Mouse (Mus musculus): ENCODE data around the gene Crocc. TPM values are rescaled to one million over a fixed set of nuclear protein-coding genes. Genes with fewer than 3 reads are reported as not detected.

Gene Crocc
- polyA plus RNA-seq, 1 experiment from 2014 or later, result 5.1 TPM

- H3K27ac ChIP-seq (replicated peaks; ENCODE audit: low read depth, low read length), result no peak overlapping the region
- no peaks in the 10 kb centered on the region for H3K36me3 ChIP-seq (ENCODE audit: control insufficient read depth, insufficient read depth, low read length)
- no peak overlapping the region for H3K4me2 ChIP-seq (ENCODE audit: low read depth, low read length)
- no peaks in the 10 kb centered on the region for H3K9me3 ChIP-seq (ENCODE audit: control insufficient read depth, low read length)
- DNase-seq (ENCODE audit: low spot score) (no peak), ATAC-seq (ENCODE audit: low read depth) (no peak)
- H3K27me3 ChIP-seq (replicated peaks; ENCODE audit: control insufficient read depth, insufficient read depth, low read length), result no peaks in the 10 kb centered on the region
- H3K4me3 ChIP-seq (ENCODE audit: low read depth, low read length), result no peak overlapping the region
- no peaks in the 10 kb centered on the region for H3K4me1 ChIP-seq (ENCODE audit: control insufficient read depth, insufficient read depth, low read length)
- H3K9ac ChIP-seq (ENCODE audit: low read depth, low read length), result no peak overlapping the region
- 80% methylated on average over 10 of the region's 10 CpGs for WGBS
These were observed 34.7 kb upstream of the Crocc start for GRCm38 (mm10) chr4:141095016-141095415.

DNA sequence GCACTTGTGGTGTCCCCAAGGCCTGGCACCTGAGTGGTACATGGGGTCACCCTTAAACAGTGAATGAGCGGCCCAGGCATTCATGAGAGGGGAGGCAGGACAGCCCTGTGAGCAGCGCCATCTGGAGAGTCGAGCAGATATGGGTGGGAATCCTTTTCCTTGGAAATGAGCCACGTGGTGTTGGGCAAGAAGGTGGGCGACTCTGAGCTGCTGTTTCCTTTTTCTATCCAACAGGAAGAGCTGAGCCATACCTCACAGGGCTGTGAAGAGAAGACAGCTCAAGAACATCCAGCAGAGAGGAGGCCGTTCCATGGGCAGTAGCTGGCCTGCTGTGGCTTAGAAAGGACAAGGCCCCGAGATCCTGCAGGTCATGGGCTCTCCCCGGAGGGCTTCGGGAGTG, 28.4 kb upstream of the Crocc start:
- H3K4me1 ChIP-seq (ENCODE audit: control insufficient read depth, insufficient read depth, low read length), result no peaks in the 10 kb centered on the region
- H3K4me2 ChIP-seq (ENCODE audit: low read depth, low read length), result no peak overlapping the region
- no peak overlapping the region for H3K4me3 ChIP-seq (ENCODE audit: low read depth, low read length)
- H3K9me3 ChIP-seq (ENCODE audit: control insufficient read depth, low read length), result no peaks in the 10 kb centered on the region
- H3K27ac ChIP-seq (replicated peaks; ENCODE audit: low read depth, low read length), result no peak overlapping the region
- no peak for DNase-seq (ENCODE audit: low spot score)
- no peak for ATAC-seq (ENCODE audit: low read depth)
- no peaks in the 10 kb centered on the region for H3K36me3 ChIP-seq (ENCODE audit: control insufficient read depth, insufficient read depth, low read length)
- no peaks in the 10 kb centered on the region for H3K27me3 ChIP-seq (replicated peaks; ENCODE audit: control insufficient read depth, insufficient read depth, low read length)
- no peak overlapping the region for H3K9ac ChIP-seq (ENCODE audit: low read depth, low read length)
- WGBS, result 71% methylated on average over 9 of the region's 9 CpGs

DNA sequence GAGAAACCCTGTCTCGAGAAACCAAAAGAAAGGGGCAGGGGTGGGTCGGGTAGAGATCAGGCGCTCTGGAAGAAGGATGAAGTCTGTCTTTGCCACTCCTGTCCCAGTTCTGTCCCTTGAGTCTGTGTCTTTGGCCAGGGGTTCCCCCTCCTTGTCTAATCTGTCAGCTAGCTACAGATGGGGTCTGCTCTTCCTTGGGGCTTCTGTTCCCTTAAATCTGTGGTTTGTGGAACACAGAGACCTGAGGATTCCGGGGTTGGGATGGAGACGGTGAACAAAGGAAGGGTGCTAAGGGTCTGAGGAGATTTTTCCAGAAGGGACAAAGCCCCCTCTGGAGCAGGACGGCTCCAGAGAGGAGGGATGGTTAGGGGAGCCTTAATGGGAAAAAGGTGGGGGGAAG, 27.7 kb upstream of the Crocc start, which contains the start of gene Spata21:
TSS of gene Spata21 (plus strand) at position 301 of the 400 bp plus-strand sequence.
- Histone ChIP-seq H3K27ac (replicated peaks; ENCODE audit: low read depth, low read length) (no peak within 1 kb of the TSS), H3K4me3 (ENCODE audit: low read depth, low read length) (no peak within 1 kb of the TSS), H3K4me2 (ENCODE audit: low read depth, low read length) (no peak within 1 kb of the TSS), H3K27me3 (replicated peaks; ENCODE audit: control insufficient read depth, insufficient read depth, low read length) (no peaks in the 10 kb centered on the region), H3K9ac (ENCODE audit: low read depth, low read length) (no peak within 1 kb of the TSS), H3K9me3 (ENCODE audit: control insufficient read depth, low read length) (no peaks in the 10 kb centered on the region), H3K4me1 (ENCODE audit: control insufficient read depth, insufficient read depth, low read length) (no peaks in the 10 kb centered on the region), H3K36me3 (ENCODE audit: control insufficient read depth, insufficient read depth, low read length) (no peaks in the 10 kb centered on the region)
- DNase-seq (ENCODE audit: low spot score) (no peak), ATAC-seq (ENCODE audit: low read depth) (no peak)
- 72% methylated on average over 6 of the region's 6 CpGs for WGBS

DNA sequence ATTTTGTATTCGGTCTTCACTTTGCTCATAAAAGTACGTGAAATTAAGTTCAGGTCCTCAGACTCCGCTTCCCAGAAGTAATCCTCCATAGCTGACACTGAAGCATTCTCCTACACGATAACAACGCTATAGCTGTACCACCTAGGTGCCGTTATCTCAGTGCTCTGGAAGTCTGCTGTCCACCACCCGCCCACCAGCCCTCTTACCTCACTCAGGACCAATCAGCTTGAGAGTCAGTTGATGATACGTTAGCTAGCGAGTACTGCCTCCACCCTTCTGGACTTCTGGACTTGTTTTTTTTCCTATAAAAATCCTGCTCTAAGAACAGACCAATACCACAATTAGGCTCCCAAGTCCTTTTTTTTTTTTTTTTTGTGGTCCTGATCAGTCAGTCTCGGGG, 26.5 kb upstream of the Crocc start:
- H3K9me3 ChIP-seq (ENCODE audit: control insufficient read depth, low read length), result no peaks in the 10 kb centered on the region
- no peaks in the 10 kb centered on the region for H3K27me3 ChIP-seq (replicated peaks; ENCODE audit: control insufficient read depth, insufficient read depth, low read length)
- DNase-seq (ENCODE audit: low spot score), result no peak
- H3K4me2 ChIP-seq (ENCODE audit: low read depth, low read length), result no peak overlapping the region
- ATAC-seq (ENCODE audit: low read depth), result no peak
- no peak overlapping the region for H3K27ac ChIP-seq (replicated peaks; ENCODE audit: low read depth, low read length)
- no peaks in the 10 kb centered on the region for H3K36me3 ChIP-seq (ENCODE audit: control insufficient read depth, insufficient read depth, low read length)
- no peak overlapping the region for H3K9ac ChIP-seq (ENCODE audit: low read depth, low read length)
- H3K4me1 ChIP-seq (ENCODE audit: control insufficient read depth, insufficient read depth, low read length), result no peaks in the 10 kb centered on the region
- H3K4me3 ChIP-seq (ENCODE audit: low read depth, low read length), result no peak overlapping the region
- 74% methylated on average over 10 of the region's 10 CpGs for WGBS

- no peak for ATAC-seq (ENCODE audit: low read depth)
- no peak for DNase-seq (ENCODE audit: low spot score)
- Histone ChIP-seq H3K4me2 (ENCODE audit: low read depth, low read length) (peak overlapping the region; percentile 21; the same call in 1 of the 2 replicates), H3K4me3 (ENCODE audit: low read depth, low read length) (peak overlapping the region; percentile 98), H3K9ac (ENCODE audit: low read depth, low read length) (no peak overlapping the region), H3K27me3 (replicated peaks; ENCODE audit: control insufficient read depth, insufficient read depth, low read length) (no peaks in the 10 kb centered on the region), H3K9me3 (ENCODE audit: control insufficient read depth, low read length) (no peaks in the 10 kb centered on the region), H3K36me3 (ENCODE audit: control insufficient read depth, insufficient read depth, low read length) (peaks cover 16% of the 10 kb centered on the region), H3K27ac (replicated peaks; ENCODE audit: low read depth, low read length) (no peak overlapping the region; the same call in 1 of the 2 replicates), H3K4me1 (ENCODE audit: control insufficient read depth, insufficient read depth, low read length) (peaks cover 7% of the 10 kb centered on the region)
- WGBS, result 74% methylated on average over 18 of the region's 18 CpGs
These were observed 18.3 kb upstream of the Crocc start for GRCm38 (mm10) chr4:141078510-141079137.

DNA sequence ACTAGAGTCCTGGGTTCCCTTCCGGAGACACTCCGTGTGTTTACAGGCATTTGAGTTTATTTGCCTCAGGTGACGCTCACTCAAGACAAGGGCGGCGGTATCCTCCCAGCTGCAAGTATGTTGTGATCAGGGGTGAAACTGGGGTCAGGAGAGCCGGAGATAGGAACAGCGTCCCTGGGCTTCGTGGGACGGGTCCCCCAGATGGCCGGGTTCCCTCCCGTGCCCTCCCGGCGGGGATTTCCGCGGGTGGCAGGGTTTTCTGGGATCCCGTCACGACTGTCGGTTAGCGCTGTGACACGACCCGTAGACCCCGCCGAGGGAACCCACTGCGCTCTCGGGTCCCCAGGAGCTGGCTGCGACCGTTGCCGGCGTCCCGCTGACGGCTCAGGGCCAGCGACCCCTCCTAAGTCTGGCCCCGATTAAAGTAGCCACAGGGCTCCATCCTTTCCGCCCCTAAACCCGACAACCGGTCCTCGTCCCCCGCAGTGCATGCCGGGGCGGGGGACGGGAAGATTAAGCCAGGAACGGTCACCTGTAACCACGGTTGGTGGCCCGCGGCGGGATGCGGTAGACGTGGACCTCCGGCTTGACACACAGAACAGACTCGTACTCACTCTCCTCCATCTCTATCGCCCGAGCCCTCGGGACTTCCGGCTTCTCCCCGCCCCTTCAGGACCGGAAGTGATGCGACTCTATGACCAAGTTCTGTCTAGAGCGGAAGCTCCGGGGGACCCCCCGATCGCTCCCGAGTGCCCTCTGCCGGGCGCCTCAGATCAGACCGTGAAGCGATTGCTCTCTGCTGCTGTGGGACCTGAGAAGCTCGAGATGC, 17.5 kb upstream of the Crocc start, which contains the start of gene Necap2:
TSS of gene Necap2 (minus strand) at position 677 of the 829 bp plus-strand sequence.
- Histone ChIP-seq H3K27me3 (replicated peaks; ENCODE audit: control insufficient read depth, insufficient read depth, low read length) (no peaks in the 10 kb centered on the region), H3K4me3 (ENCODE audit: low read depth, low read length) (peak within 1 kb of the TSS; percentile 98), H3K9ac (ENCODE audit: low read depth, low read length) (peak within 1 kb of the TSS; percentile 89), H3K4me1 (ENCODE audit: control insufficient read depth, insufficient read depth, low read length) (peaks cover 7% of the 10 kb centered on the region), H3K36me3 (ENCODE audit: control insufficient read depth, insufficient read depth, low read length) (peaks cover 24% of the 10 kb centered on the region), H3K9me3 (ENCODE audit: control insufficient read depth, low read length) (no peaks in the 10 kb centered on the region), H3K4me2 (ENCODE audit: low read depth, low read length) (peak within 1 kb of the TSS; percentile 88), H3K27ac (replicated peaks; ENCODE audit: low read depth, low read length) (peak within 1 kb of the TSS; percentile 33)
- WGBS, result under 1% methylated on average over 59 of the region's 67 CpGs
- peak; percentile 97 for DNase-seq (ENCODE audit: low spot score)
- peak; percentile 94 for ATAC-seq (ENCODE audit: low read depth)

- DNase-seq (ENCODE audit: low spot score) (no peak), ATAC-seq (ENCODE audit: low read depth) (no peak)
- Histone ChIP-seq H3K9me3 (ENCODE audit: control insufficient read depth, low read length) (no peaks in the 10 kb centered on the region), H3K9ac (ENCODE audit: low read depth, low read length) (peak overlapping the region; percentile 89), H3K4me1 (ENCODE audit: control insufficient read depth, insufficient read depth, low read length) (peaks cover 7% of the 10 kb centered on the region), H3K4me2 (ENCODE audit: low read depth, low read length) (peak overlapping the region; percentile 88), H3K27me3 (replicated peaks; ENCODE audit: control insufficient read depth, insufficient read depth, low read length) (no peaks in the 10 kb centered on the region), H3K36me3 (ENCODE audit: control insufficient read depth, insufficient read depth, low read length) (peaks cover 32% of the 10 kb centered on the region), H3K4me3 (ENCODE audit: low read depth, low read length) (peak overlapping the region; percentile 98), H3K27ac (replicated peaks; ENCODE audit: low read depth, low read length) (peak overlapping the region; percentile 33; the same call in 1 of the 2 replicates)
- 81% methylated on average over 17 of the region's 17 CpGs for WGBS
These were observed 16.6 kb upstream of the Crocc start for GRCm38 (mm10) chr4:141076761-141077506.

GRCm38 (mm10) chr4:141074109-141074508, 13.8 kb upstream of the Crocc start:
- Histone ChIP-seq H3K27me3 (replicated peaks; ENCODE audit: control insufficient read depth, insufficient read depth, low read length) (no peaks in the 10 kb centered on the region), H3K9ac (ENCODE audit: low read depth, low read length) (no peak overlapping the region), H3K4me1 (ENCODE audit: control insufficient read depth, insufficient read depth, low read length) (peaks cover 7% of the 10 kb centered on the region), H3K27ac (replicated peaks; ENCODE audit: low read depth, low read length) (no peak overlapping the region), H3K36me3 (ENCODE audit: control insufficient read depth, insufficient read depth, low read length) (peaks cover 60% of the 10 kb centered on the region), H3K4me3 (ENCODE audit: low read depth, low read length) (no peak overlapping the region), H3K9me3 (ENCODE audit: control insufficient read depth, low read length) (no peaks in the 10 kb centered on the region), H3K4me2 (ENCODE audit: low read depth, low read length) (no peak overlapping the region)
- DNase-seq (ENCODE audit: low spot score), result no peak
- WGBS, result 89% methylated on average over 4 of the region's 4 CpGs
- no peak for ATAC-seq (ENCODE audit: low read depth)
